Mouse (Mus musculus) ES-E14 (cell line): Measurements from ENCODE around the gene Slc28a1.

Experiments used
- CHD2 ChIP-seq: IDR thresholded peaks from 2 replicates; pipeline ENCODE4 v1.6.1; 2014; ENCODE audit warnings: mild to moderate bottlenecking, low read depth, low read length, inconsistent platforms
- HCFC1 ChIP-seq: IDR thresholded peaks from 2 replicates; pipeline ENCODE4 v1.6.1; 2012; ENCODE audit warnings: low read length, inconsistent platforms, borderline replicate concordance; ENCODE audit not compliant: insufficient read depth
- MAFK ChIP-seq: IDR thresholded peaks from 2 replicates; pipeline ENCODE4 v1.6.1; 2014; ENCODE audit warnings: mild to moderate bottlenecking, low read depth, low read length, inconsistent platforms; ENCODE audit not compliant: insufficient read depth
- ZNF384 ChIP-seq: IDR thresholded peaks from 2 replicates; pipeline ENCODE4 v1.6.1; 2012; ENCODE audit warnings: low read depth, low read length, inconsistent platforms

DNA sequence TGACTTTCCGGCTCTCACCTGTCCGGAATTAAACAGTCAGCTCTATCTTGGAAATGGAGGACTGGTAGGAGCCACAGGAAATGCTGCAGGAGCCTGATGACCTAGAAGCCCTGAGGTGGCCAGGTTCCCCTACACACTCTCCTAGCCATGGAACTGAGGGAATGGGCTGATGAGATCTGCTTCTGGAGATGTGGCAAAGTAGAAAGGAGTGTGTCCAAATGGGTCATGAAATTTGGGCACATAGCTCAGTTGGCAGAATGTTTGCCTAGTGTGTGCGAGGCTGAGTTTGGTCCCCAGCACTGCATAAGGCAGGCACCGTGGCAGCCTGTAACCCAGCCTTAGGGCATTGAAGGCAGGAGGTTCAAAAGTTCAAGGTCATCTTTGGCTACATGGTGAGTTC is 3.8 kb upstream of the Slc28a1 start:
- TF ChIP-seq ZNF384 (no peak), MAFK (no peak), HCFC1 (no peak), CHD2 (no peak)
